Mouse (Mus musculus): ENCODE data around the gene Trem1. TPM values are rescaled to one million over a fixed set of nuclear protein-coding genes. Genes with fewer than 3 reads are reported as not detected.

Trem1 gene
- polyA plus RNA-seq, 1 experiment, result not detected

DNA sequence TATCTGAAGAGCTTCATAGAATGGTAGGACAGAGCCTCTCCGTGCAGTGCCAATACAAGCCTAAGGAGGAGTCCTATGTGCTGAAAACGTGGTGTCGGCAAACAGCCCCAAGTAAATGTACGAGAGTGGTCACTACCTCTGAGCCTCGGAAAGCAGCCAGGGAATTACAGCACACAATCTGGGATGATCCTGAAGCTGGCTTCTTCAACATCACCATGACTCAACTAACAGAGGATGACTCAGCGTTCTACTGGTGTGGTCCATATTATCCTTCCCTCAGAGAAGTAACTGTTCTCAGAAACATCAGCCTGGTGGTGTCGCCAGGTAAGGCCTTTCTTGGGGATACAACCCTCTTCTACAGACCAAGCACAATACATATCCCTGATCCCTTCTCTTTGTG, 32.1 kb downstream of the Trem1 start:
- TF ChIP-seq POLR2A (IDR thresholded peaks at IDR 0.05; ENCODE audit: insufficient read depth, low read depth, low read length) (no peak), CTCF (IDR thresholded peaks at IDR 0.05; ENCODE audit: insufficient read depth, low read depth, low read length) (no peak)
- 95% methylated on average over 7 of the region's 7 CpGs for WGBS

DNA sequence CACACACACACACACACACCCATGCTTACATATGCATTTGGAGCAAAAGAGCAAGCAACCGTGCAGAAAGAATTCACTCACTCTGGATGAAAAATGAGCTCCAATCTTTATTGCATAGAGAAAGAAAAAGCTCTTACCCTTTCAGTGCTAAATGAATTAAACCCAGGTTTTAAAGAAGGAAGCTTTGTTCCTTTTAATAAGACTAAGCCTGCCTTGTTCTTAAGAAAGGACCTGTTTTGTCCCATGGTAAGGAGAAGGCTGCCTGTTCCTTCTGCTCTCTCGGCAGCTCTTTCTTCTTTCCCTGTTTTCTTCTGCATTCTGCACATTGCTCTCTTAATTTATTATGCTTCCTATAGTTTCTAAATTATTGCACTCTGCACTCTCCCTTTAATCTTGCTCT, 33.6 kb downstream of the Trem1 start:
- no peak overlapping the region for H3K27ac ChIP-seq (ENCODE audit: insufficient read depth, low read depth, low read length)
- no peak overlapping the region for H3K4me3 ChIP-seq (ENCODE audit: insufficient read depth, low read depth, low read length)
- no peaks in the 10 kb centered on the region for H3K4me1 ChIP-seq (ENCODE audit: control insufficient read depth, insufficient read depth, low read length)
- TF ChIP-seq POLR2A (IDR thresholded peaks at IDR 0.05; ENCODE audit: insufficient read depth, low read depth, low read length) (no peak), CTCF (IDR thresholded peaks at IDR 0.05; ENCODE audit: insufficient read depth, low read depth, low read length) (no peak)
- WGBS, result 28% methylated on average over 2 of the region's 2 CpGs

More for the DNA sequence above, 32.1 kb downstream of the Trem1 start:
- Histone ChIP-seq H3K4me1 (ENCODE audit: control insufficient read depth, insufficient read depth, low read length) (no peaks in the 10 kb centered on the region), H3K4me3 (ENCODE audit: insufficient read depth, low read depth, low read length) (no peak overlapping the region), H3K27ac (ENCODE audit: insufficient read depth, low read depth, low read length) (no peak overlapping the region)

DNA sequence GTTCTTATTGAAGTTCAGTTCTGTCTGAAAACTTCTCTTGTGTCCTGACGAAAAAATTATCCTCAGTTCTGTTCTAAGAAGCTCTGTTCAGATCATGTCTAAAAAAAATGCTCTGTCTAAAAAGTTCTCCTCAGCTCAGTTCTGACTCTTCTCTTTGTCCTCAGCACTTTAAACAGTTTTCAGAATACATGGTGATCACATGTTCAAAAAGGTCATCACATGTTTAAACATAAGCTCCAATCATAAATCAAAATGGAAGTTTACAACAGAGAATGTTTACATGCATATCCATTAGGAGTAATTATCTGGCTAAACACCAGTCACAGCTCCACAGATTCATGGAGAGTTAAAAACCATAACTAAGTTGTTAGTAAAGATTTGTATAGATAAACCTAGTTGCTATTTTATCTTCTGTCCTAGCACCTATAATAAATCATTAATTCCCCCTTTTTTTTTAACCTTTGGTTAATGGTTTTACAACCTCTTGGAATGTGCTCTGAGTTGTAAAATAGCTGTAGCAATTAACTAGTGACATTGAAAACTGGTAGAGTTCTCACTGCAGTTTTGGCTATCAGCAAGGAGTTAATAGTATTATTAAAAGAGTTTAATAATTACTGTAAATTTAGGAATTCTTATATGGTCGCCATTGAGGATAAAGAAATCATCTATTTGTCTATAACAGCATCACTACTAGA, 34.2 kb downstream of the Trem1 start:
- Histone ChIP-seq H3K27ac (ENCODE audit: insufficient read depth, low read depth, low read length) (no peak overlapping the region), H3K4me3 (ENCODE audit: insufficient read depth, low read depth, low read length) (no peak overlapping the region), H3K4me1 (ENCODE audit: control insufficient read depth, insufficient read depth, low read length) (no peaks in the 10 kb centered on the region)
- TF ChIP-seq CTCF (IDR thresholded peaks at IDR 0.05; ENCODE audit: insufficient read depth, low read depth, low read length) (no peak), POLR2A (IDR thresholded peaks at IDR 0.05; ENCODE audit: insufficient read depth, low read depth, low read length) (no peak)
- WGBS, result 49% methylated on average over 2 of the region's 2 CpGs

DNA sequence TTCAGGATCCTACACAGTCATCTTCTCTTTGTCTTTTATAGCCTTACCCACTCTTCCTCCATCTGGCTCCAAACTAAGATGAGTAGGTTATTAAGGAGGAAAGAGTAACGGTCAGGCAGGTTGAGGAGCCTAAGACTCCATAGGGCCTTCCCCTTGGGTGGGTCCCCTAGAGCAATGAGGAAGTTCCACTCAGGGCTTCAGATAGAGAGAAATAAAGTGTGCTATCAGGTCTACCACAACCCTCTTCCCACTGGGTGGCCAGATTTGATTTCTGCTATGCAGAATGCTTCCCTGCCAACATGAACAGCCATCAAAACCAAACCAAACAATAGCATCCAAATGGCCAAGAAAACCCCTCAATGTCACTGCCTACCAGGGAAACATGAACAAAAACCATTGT, 35.0 kb downstream of the Trem1 start:
- Histone ChIP-seq H3K4me3 (ENCODE audit: insufficient read depth, low read depth, low read length) (no peak overlapping the region), H3K4me1 (ENCODE audit: control insufficient read depth, insufficient read depth, low read length) (no peaks in the 10 kb centered on the region), H3K27ac (ENCODE audit: insufficient read depth, low read depth, low read length) (no peak overlapping the region)
- TF ChIP-seq POLR2A (IDR thresholded peaks at IDR 0.05; ENCODE audit: insufficient read depth, low read depth, low read length) (no peak), CTCF (IDR thresholded peaks at IDR 0.05; ENCODE audit: insufficient read depth, low read depth, low read length) (no peak)
- whole genome bisulfite sequencing, result 100% methylated on average over 1 of the region's 1 CpGs

DNA sequence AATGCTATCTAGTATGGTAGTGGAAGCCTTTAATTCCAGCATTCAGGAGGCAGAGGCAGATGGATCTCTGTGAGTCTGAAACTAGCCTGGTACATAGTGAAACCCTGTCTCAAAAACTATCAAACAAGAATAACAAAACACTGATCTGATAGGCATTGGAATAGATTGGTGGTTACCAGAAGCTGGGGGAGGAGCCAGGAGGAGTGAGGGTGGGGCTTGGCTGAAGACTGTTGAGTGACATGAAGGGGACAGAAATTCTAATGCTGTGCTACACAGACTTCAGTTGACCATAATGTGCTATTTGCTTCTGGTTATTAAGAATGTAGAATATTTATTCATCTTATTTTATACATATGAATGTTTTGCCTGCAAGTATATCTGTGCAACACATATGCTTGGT, 35.7 kb downstream of the Trem1 start:
- no peak for TF ChIP-seq CTCF (IDR thresholded peaks at IDR 0.05; ENCODE audit: insufficient read depth, low read depth, low read length)
- TF ChIP-seq POLR2A (IDR thresholded peaks at IDR 0.05; ENCODE audit: insufficient read depth, low read depth, low read length), result no peak
- Histone ChIP-seq H3K4me1 (ENCODE audit: control insufficient read depth, insufficient read depth, low read length) (no peaks in the 10 kb centered on the region), H3K27ac (ENCODE audit: insufficient read depth, low read depth, low read length) (no peak overlapping the region), H3K4me3 (ENCODE audit: insufficient read depth, low read depth, low read length) (no peak overlapping the region)

DNA sequence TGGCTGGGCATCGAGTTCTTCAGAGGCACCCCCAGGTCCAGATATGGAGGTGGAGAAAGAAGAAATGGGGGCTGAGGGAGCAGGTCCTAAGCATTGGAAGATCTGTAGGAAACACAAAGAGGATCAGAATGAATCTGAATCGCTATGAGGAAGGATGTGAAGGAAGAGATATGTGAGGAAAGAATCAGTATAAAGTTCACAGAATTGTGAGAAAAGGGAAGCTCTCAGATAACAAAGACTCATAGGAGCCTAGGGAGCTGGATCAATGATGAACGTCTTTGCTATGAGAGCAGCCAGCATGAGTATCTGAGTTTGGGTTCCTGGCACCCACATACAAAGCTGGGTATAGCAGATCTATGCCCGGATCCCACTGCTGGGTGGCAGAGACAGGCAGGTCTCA, 37.3 kb downstream of the Trem1 start:
- 78% methylated on average over 4 of the region's 4 CpGs for WGBS
- no peak overlapping the region for H3K4me3 ChIP-seq (ENCODE audit: insufficient read depth, low read depth, low read length)
- no peak overlapping the region for H3K27ac ChIP-seq (ENCODE audit: insufficient read depth, low read depth, low read length)
- no peaks in the 10 kb centered on the region for H3K4me1 ChIP-seq (ENCODE audit: control insufficient read depth, insufficient read depth, low read length)
- TF ChIP-seq POLR2A (IDR thresholded peaks at IDR 0.05; ENCODE audit: insufficient read depth, low read depth, low read length), result no peak
- TF ChIP-seq CTCF (IDR thresholded peaks at IDR 0.05; ENCODE audit: insufficient read depth, low read depth, low read length), result no peak

DNA sequence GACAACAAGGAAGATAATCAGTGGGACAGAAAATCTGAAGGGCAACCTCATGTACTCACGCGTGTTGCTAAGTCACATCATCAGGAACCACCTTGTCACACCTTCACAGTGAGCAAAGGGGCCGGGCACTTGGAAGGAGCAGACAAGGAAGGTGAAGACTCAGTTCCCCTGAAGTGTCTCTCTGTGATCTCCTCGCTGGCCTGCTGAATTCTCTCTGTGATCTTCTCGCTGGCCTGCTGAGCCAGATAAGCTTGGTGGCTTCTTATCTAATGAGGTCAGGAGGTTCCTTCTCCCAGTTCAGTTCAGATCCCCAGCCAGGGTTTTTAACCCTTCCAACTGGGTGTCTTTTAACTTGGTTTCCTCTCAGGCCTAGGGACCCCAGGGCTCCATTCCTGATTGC, 39.6 kb downstream of the Trem1 start:
- no peaks in the 10 kb centered on the region for H3K4me1 ChIP-seq (ENCODE audit: control insufficient read depth, insufficient read depth, low read length)
- H3K4me3 ChIP-seq (ENCODE audit: insufficient read depth, low read depth, low read length), result no peak overlapping the region
- WGBS, result 89% methylated on average over 5 of the region's 5 CpGs
- H3K27ac ChIP-seq (ENCODE audit: insufficient read depth, low read depth, low read length), result no peak overlapping the region
- TF ChIP-seq CTCF (IDR thresholded peaks at IDR 0.05; ENCODE audit: insufficient read depth, low read depth, low read length) (no peak), POLR2A (IDR thresholded peaks at IDR 0.05; ENCODE audit: insufficient read depth, low read depth, low read length) (no peak)

DNA sequence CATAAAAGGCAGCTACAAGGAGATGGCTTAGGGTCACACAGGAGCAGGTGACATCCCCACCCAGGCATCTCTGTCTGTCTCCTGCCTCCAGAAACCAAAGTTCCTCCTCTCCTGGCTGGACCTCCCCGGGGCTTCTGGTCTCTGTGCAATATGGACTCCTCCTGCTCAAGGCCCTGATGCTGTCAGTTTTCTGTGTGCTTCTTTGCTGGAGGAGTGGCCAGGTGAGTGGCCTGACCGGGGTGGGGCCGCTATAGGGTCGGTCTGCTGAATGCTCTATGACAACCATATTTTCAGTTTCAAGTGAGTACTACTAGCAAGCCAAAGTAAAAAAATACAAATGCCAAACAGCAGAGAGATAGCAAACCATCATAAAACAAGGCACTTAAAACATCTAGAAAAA, 40.0 kb downstream of the Trem1 start:
- no peaks in the 10 kb centered on the region for H3K4me1 ChIP-seq (ENCODE audit: control insufficient read depth, insufficient read depth, low read length)

DNA sequence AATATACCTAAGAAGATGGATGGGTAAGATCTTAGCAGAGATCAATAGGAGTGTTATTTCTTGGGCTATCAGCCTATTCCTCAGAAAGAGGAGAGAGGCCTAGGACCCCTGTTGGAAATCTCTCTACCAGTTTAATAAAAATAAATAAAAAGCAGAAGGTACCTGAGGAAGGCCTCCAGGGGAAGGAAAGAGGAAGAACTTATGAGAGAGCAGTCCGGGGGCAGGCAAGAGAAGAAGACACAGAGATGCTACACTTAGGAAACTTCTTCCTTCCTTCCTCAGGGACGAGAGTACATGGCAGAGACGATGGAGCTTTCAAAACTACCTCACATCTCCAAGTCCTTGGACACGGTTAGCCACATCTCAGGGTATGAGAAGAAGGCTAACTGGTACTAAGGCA, 41.5 kb downstream of the Trem1 start:
- no peaks in the 10 kb centered on the region for H3K4me1 ChIP-seq (ENCODE audit: control insufficient read depth, insufficient read depth, low read length)
- no peak overlapping the region for H3K27ac ChIP-seq (ENCODE audit: insufficient read depth, low read depth, low read length)
- 86% methylated on average over 4 of the region's 4 CpGs for WGBS
- TF ChIP-seq POLR2A (IDR thresholded peaks at IDR 0.05; ENCODE audit: insufficient read depth, low read depth, low read length) (no peak), CTCF (IDR thresholded peaks at IDR 0.05; ENCODE audit: insufficient read depth, low read depth, low read length) (no peak)
- H3K4me3 ChIP-seq (ENCODE audit: insufficient read depth, low read depth, low read length), result no peak overlapping the region

More for the DNA sequence above, 40.0 kb downstream of the Trem1 start:
- TF ChIP-seq POLR2A (IDR thresholded peaks at IDR 0.05; ENCODE audit: insufficient read depth, low read depth, low read length) (no peak), CTCF (IDR thresholded peaks at IDR 0.05; ENCODE audit: insufficient read depth, low read depth, low read length) (no peak)
- WGBS, result 92% methylated on average over 4 of the region's 4 CpGs
- H3K4me3 ChIP-seq (ENCODE audit: insufficient read depth, low read depth, low read length), result no peak overlapping the region
- no peak overlapping the region for H3K27ac ChIP-seq (ENCODE audit: insufficient read depth, low read depth, low read length)

DNA sequence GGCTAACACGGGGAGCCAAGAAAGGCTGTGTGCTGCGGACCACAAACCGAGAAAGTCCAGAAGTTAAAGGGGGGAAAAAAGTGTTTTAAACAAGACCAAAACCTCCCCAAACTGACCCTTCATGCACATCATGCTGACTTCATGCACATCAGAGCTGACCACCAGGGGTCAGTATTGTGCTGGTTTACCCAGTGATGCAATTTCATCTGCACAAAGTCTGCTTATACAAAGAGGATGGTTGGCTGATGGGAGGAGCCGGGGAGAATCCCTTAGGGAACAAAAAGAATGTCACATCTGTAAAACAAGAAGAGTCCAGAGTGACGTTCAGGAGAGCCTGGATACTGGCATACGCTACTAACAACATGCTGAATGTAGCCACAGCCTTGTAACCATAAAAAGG, 42.3 kb downstream of the Trem1 start:
- Histone ChIP-seq H3K4me1 (ENCODE audit: control insufficient read depth, insufficient read depth, low read length) (no peaks in the 10 kb centered on the region), H3K4me3 (ENCODE audit: insufficient read depth, low read depth, low read length) (no peak overlapping the region), H3K27ac (ENCODE audit: insufficient read depth, low read depth, low read length) (no peak overlapping the region)
- TF ChIP-seq CTCF (IDR thresholded peaks at IDR 0.05; ENCODE audit: insufficient read depth, low read depth, low read length), result 0 out of 2 replicates have a peak, but pooled peaks have one; percentile 32
- no peak for TF ChIP-seq POLR2A (IDR thresholded peaks at IDR 0.05; ENCODE audit: insufficient read depth, low read depth, low read length)
- 39% methylated on average over 6 of the region's 6 CpGs for WGBS
